Mouse (Mus musculus): ENCODE measurements at regions not wholly inside any gene's neighbourhood (a gene's known extent, or its start where the extent isn't known, plus 50 kb on each side); places are given as distances from the start of the nearest gene placed in this dataset.
A peak's percentile ranks its signal among the peaks of the same experiment; 100 is the strongest.
"Not testable (repeated sequence)": the region's sequence is repeated elsewhere in the genome, so short reads cannot be mapped to it uniquely, and the experiment has no call there.

DNA sequence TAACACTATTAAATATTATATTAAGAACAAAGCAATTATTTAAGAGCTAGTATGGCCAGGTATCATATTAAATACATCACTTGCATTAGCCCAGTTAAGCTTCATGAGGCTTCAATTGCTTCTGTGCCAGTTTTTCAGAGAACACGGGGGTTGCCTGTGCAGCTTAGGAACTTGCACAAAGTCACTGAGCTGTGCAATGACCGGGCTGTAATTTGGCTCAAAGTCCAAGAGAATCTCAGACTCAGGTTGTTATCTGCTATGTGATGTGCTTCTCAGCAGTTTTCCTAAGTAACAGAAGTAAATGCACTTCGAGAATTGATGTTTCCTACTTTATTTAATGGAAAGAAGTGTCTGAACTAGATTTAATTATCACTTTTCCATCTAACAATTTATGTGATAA is 711.5 kb downstream of the Rapgef2 start:
- H3K9ac ChIP-seq = no peak overlapping the region
- H3K27ac ChIP-seq = no peak overlapping the region
- peaks cover 6% of the 10 kb centered on the region; the same call in 1 of the 2 replicates for H3K9me3 ChIP-seq (ENCODE audit: control insufficient read depth, low read length)
- no peak overlapping the region for H3K4me2 ChIP-seq (replicated peaks)
- DNase-seq (ENCODE audit: low spot score) (peak; percentile 22), ATAC-seq (ENCODE audit: low FRiP score) (no peak)
- H3K4me1 ChIP-seq (replicated peaks; ENCODE audit: control insufficient read depth, insufficient read depth, low read length) = no peaks in the 10 kb centered on the region
- no peaks in the 10 kb centered on the region for H3K27me3 ChIP-seq (ENCODE audit: control insufficient read depth, insufficient read depth, low read length)
- H3K36me3 ChIP-seq (replicated peaks; ENCODE audit: control insufficient read depth, insufficient read depth) = no peaks in the 10 kb centered on the region
- WGBS = 69% methylated on average over 3 of the region's 3 CpGs
- H3K4me3 ChIP-seq (replicated peaks; ENCODE audit: low read length) = no peak overlapping the region

- Histone ChIP-seq H3K4me2 (replicated peaks) (no peak overlapping the region), H3K9ac (no peak overlapping the region), H3K4me3 (replicated peaks; ENCODE audit: low read length) (no peak overlapping the region), H3K27ac (no peak overlapping the region), H3K9me3 (ENCODE audit: control insufficient read depth, low read length) (peaks cover 6% of the 10 kb centered on the region; the same call in 1 of the 2 replicates), H3K27me3 (ENCODE audit: control insufficient read depth, insufficient read depth, low read length) (no peaks in the 10 kb centered on the region), H3K36me3 (replicated peaks; ENCODE audit: control insufficient read depth, insufficient read depth) (no peaks in the 10 kb centered on the region), H3K4me1 (replicated peaks; ENCODE audit: control insufficient read depth, insufficient read depth, low read length) (no peaks in the 10 kb centered on the region)
- DNase-seq (ENCODE audit: low spot score) (peak; percentile 7), ATAC-seq (ENCODE audit: low FRiP score) (no peak)
- WGBS = 90% methylated on average over 6 of the region's 6 CpGs
Observed at GRCm38 (mm10) chr3:78573299-78573698, 713.0 kb downstream of the Rapgef2 start.

GRCm38 (mm10) chr3:78564926-78565325 is 721.4 kb downstream of the Rapgef2 start:
- not testable (repeated sequence) for DNase-seq (ENCODE audit: low spot score); H3K4me2 ChIP-seq (replicated peaks); H3K4me1 ChIP-seq (replicated peaks; ENCODE audit: control insufficient read depth, insufficient read depth, low read length); H3K9me3 ChIP-seq (ENCODE audit: control insufficient read depth, low read length); H3K9ac ChIP-seq; H3K36me3 ChIP-seq (replicated peaks; ENCODE audit: control insufficient read depth, insufficient read depth); ATAC-seq (ENCODE audit: low FRiP score); H3K27ac ChIP-seq; H3K4me3 ChIP-seq (replicated peaks; ENCODE audit: low read length); H3K27me3 ChIP-seq (ENCODE audit: control insufficient read depth, insufficient read depth, low read length)

Measured in hindbrain, embryonic 14.5 days (tissue).